Mouse (Mus musculus) lung, postnatal 0 days (tissue): Measurements from ENCODE around the gene Rhbdd1.

Experiments
- CTCF ChIP-seq: IDR thresholded peaks from 2 replicates; pipeline ENCODE4 v1.5.1; 2016; ENCODE audit warnings: antibody characterized with exemption, mild to moderate bottlenecking
- EP300 ChIP-seq: IDR thresholded peaks from 2 replicates; pipeline ENCODE4 v1.6.1; 2016; ENCODE audit warnings: antibody characterized with exemption, mild to moderate bottlenecking, control low read depth

DNA sequence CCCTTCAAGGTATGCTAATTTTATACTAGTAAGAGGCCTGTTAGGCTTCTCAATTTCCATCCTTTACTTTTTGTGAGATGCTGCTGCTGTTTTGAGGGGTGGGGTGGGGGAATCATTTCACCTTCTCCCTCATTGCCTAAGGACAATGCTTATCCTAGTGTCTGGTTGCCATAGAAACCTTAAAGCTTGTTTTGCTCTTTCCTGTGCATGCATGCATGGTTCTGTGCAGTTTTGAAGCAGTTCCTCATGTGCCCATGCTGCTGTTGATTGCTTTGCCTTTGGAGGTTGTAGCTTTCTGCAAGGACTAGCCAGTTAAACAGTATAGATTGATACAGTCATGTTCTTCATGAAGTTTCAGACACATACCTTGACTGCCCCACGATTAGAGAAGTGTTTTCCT, 5.2 kb downstream of the Rhbdd1 start:
- no peak for TF ChIP-seq CTCF
- no peak for TF ChIP-seq EP300
